Mouse (Mus musculus) C2C12 (cell line): ENCODE results near the gene Zcchc8.

ENCODE experiments used
- CEBPB ChIP-seq: IDR thresholded peaks from one replicate; pipeline ENCODE4 v1.6.1; 2011; ENCODE audit warnings: low read depth, mild to moderate bottlenecking, control low read depth, moderate library complexity
- CTCF ChIP-seq: IDR thresholded peaks from one replicate; pipeline ENCODE4 v1.5.1; 2011; ENCODE audit not compliant: control insufficient read depth, insufficient read depth, insufficient read length
- FOSL1 ChIP-seq: IDR thresholded peaks from one replicate; pipeline ENCODE4 v1.8.0; 2011; ENCODE audit warnings: mild to moderate bottlenecking, low read length; ENCODE audit not compliant: poor library complexity, insufficient read depth, severe bottlenecking
- MAX ChIP-seq: IDR thresholded peaks from one replicate; pipeline ENCODE4 v1.6.1; 2011; ENCODE audit warnings: mild to moderate bottlenecking, control low read depth
- MYOD1 ChIP-seq: IDR thresholded peaks from one replicate; pipeline ENCODE4 v1.6.1; 2011; ENCODE audit warnings: low read depth; ENCODE audit not compliant: control insufficient read depth, insufficient read length
- MYOG ChIP-seq: IDR thresholded peaks from one replicate; pipeline ENCODE4 v1.6.1; 2011; ENCODE audit not compliant: control insufficient read depth, insufficient read length; ENCODE audit errors: extremely low read depth
- USF1 ChIP-seq: IDR thresholded peaks from one replicate; pipeline ENCODE4 v1.6.1; 2011; ENCODE audit warnings: low read depth, mild to moderate bottlenecking, control low read depth, moderate library complexity

DNA sequence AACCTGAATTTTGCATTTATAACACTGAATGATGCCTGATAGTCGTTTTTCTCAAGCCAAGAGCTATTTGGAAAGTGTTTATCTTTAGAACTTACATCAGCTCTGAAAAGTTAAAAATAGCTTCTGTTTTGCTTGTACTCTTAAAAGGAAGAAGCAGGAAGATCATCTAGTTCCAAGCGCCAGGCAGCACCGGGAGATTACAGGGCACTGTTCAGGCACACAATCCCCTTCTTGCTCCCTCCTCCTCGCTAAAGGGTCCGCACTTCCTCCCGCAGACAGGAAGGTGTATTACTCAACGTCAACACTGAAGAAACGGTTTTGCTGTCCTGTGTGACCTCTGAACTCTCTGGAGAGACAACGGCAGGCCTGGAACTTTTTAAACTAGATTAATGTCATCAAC lies 58.8 kb downstream of the Zcchc8 start:
- TF ChIP-seq CTCF, result no peak
- no peak for TF ChIP-seq MYOD1
- TF ChIP-seq USF1, result no peak
- TF ChIP-seq MYOG, result no peak
- no peak for TF ChIP-seq FOSL1
- TF ChIP-seq MAX, result no peak
- TF ChIP-seq CEBPB, result no peak
